Mouse (Mus musculus) heart, postnatal 25 days (tissue): ENCODE measurements around the gene Mecom. TPM values are rescaled to one million over a fixed set of nuclear protein-coding genes. Genes with fewer than 3 reads are reported as not detected.

Experiments used
- DNase-seq: peaks from one replicate; pipeline ENCODE4 v3.0.0; 2022; ENCODE audit warnings: low spot score
- intact Hi-C: fragments of 180-260 bp; cut with DNase I; formaldehyde crosslinking; loops from one replicate; pipeline ENCODE4 v1.15.1; 2025
- total RNA-seq, 2 experiments: library from RNA; stranded (reverse); gene quantifications; 2 replicates each; pipeline ENCODE4 v1.2.3; 2021

Mecom gene
- total RNA-seq, 2 experiments from 2014 or later = 18.6 to 21.2 TPM

GRCm38 (mm10) chr3:30504561-30504960 is 43.2 kb downstream of the Mecom start:
- no peak for DNase-seq
- intact Hi-C loops = no loop called here

- intact Hi-C loops = no loop called here
- no peak for DNase-seq
Observed at GRCm38 (mm10) chr3:30503821-30504220, 44.0 kb downstream of the Mecom start.

- intact Hi-C loops = no loop called here
- no peak for DNase-seq
Observed at GRCm38 (mm10) chr3:30498202-30498828, 49.5 kb downstream of the Mecom start.

DNA sequence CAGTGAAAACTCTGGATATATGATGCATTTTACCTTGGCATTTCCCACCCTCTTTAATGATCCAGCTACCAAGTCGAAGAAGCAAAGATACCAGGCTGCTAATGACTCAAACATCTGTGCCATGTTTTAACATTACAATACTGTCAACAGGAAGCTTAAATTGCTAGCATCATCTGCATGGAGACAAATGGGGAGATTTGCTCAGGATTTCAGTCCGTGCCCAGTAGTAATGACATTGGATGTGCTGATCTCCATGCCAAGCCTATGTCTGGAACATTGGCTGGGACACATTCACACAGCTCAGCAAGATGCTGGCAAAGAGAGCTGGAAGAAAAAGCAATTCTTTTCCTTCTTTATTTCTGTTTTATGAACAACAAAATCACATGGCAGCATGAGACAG is 53.4 kb downstream of the Mecom start:
- intact Hi-C loops = no loop called here

GRCm38 (mm10) chr3:30488808-30489207 is 59.0 kb downstream of the Mecom start:
- DNase-seq = no peak
- intact Hi-C loops = no loop called here

More for the DNA sequence above, 53.4 kb downstream of the Mecom start:
- DNase-seq = no peak

- intact Hi-C loops = no loop called here
- DNase-seq = no peak
Observed at GRCm38 (mm10) chr3:30486422-30486821, 61.4 kb downstream of the Mecom start.

DNA sequence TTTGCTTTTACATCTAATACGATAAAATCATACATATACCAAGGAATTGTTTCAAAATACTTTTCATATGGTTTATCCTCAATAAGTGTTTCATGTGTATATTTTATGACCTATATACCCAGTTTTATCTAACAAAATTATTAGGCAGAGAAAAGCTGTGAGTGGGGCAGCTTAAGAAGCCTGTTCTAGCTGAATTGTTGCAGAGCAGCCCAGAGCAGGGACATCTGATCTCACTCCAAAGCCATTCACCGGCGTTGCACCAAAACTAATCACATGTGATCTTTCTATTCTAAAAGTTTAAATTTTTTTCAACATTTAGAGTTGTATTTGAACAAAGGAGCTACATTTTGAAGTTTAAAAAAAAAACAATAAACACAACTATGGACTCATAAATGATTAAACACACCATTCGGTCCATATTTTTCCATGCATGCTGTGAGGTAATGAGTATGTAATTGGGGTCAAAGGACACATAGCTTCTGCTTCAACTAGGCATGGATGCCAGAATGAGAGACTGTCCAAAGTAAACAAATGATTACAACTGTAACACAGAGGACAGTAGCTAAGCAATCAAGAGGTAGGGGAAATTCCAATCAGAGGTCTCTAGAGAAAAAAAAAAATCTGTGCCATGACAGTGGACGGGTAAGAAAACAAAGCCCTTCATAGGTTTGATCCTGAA is 64.7 kb downstream of the Mecom start:
- intact Hi-C loops = no loop called here
- DNase-seq = no peak

- intact Hi-C loops = no loop called here
- no peak for DNase-seq
Observed at GRCm38 (mm10) chr3:30481682-30482081, 66.1 kb downstream of the Mecom start.

- intact Hi-C loops = no loop called here
- no peak for DNase-seq
Observed at GRCm38 (mm10) chr3:30480551-30480950, 67.3 kb downstream of the Mecom start.

GRCm38 (mm10) chr3:30478252-30478651 is 69.6 kb downstream of the Mecom start:
- intact Hi-C loops = no loop called here
- DNase-seq = no peak

GRCm38 (mm10) chr3:30477008-30477407 is 70.8 kb downstream of the Mecom start:
- intact Hi-C loops = no loop called here
- no peak for DNase-seq

GRCm38 (mm10) chr3:30475591-30475990 is 72.2 kb downstream of the Mecom start:
- intact Hi-C loops = no loop called here
- no peak for DNase-seq

- no peak for DNase-seq
- intact Hi-C loops = no loop called here
Observed at GRCm38 (mm10) chr3:30468068-30468835, 79.6 kb downstream of the Mecom start.

- no peak for DNase-seq
- intact Hi-C loops = no loop called here
Observed at GRCm38 (mm10) chr3:30466031-30466650, 81.7 kb downstream of the Mecom start.

DNA sequence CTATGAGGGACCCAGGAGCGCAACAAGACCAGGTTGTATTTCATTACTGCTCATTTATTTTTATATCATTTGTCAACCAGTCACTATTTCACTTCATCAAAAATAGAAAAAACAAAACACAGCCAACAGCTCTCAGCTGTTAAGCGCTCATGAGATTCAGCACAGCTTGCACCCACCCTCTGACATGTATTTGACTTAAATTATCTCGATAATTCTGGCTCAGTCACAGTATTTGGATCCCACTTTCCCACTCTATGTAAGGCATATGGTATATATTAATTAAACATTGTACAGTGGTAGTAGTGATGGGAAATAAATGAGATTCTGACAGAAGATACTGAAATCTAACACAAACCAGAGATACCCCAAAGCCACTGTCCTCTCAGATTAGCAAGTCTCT is 83.3 kb downstream of the Mecom start:
- intact Hi-C loops = no loop called here
- DNase-seq = no peak

DNA sequence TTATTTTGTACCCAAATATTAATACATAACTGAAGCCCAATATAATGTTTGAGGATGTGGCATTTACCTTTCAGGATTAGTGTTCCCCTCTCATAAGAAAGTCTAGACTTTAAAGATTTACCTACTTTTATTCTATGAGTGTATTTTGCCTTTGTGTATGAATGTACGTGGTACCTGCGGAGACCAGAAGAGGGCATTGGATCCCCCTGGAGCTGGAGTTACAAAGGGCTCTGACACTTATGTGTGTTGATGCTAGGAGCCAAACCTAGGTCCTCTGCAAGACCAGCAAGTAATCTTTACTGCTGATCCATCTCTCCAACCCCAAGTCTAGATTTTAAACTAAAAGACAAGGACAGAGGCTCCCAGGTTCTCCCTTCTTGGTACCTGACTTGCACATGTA is 86.0 kb downstream of the Mecom start:
- intact Hi-C loops = no loop called here
- no peak for DNase-seq

GRCm38 (mm10) chr3:30460890-30461578 is 86.8 kb downstream of the Mecom start:
- peak; percentile 19 for DNase-seq
- intact Hi-C loops = no loop called here

- intact Hi-C loops = loop anchor here (2.0 kb wide), 1 partner anchor 49 kb away; no protein-coding TSS in a partner anchor
- no peak for DNase-seq
Observed at GRCm38 (mm10) chr3:30459626-30460025, 88.2 kb downstream of the Mecom start.

DNA sequence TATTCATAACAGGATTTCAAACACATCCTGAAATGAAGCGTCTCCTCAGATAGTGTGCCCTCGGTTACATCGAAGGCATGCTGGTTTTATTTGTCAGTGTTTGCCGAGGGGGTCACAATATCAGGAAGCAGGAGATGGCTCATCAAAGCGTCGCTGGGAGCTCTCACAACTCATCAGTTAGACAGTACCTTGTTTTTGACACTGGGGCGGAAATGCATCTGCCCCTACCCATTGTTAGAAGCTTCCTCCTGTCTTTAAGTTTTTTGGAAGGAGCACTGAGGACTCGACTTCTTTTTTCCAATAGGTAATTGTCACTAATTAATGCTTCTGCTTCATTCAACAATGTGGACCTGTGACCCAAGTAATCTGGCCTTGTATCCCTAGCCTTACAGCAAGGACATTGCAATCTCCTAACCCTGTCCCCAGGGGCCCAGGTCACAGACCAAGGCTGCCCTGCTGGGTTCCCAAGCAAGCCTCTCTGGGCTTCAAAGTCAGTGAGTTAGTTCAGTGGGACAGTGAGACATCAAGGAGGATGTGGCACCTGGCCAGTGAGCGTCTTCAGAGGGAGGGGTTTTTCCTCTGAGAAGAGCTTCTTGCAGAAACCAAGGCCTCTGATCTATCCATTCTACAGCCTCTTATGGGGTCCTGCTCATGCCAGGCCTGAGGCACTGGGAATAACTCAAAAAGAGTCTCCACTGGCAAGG is 89.7 kb downstream of the Mecom start:
- intact Hi-C loops = loop anchor here (2.0 kb wide), 1 partner anchor 51 kb away; no protein-coding TSS in a partner anchor

More for the DNA sequence above, 89.7 kb downstream of the Mecom start:
- no peak for DNase-seq
